Mouse (Mus musculus) bone marrow macrophage, adult 2 months (primary cell): Measurements from ENCODE around the gene Fermt2. TPM values are rescaled to one million over a fixed set of nuclear protein-coding genes. Genes with fewer than 3 reads are reported as not detected.

ENCODE experiments used
- H3K27ac ChIP-seq: 2 replicates; pipeline ENCODE4 v1.5.1; 2012; ENCODE audit warnings: low read depth, low read length; ENCODE audit not compliant: insufficient read depth
- H3K4me1 ChIP-seq: 2 replicates; pipeline ENCODE4 v1.6.1; 2012; ENCODE audit warnings: low read length; ENCODE audit not compliant: control insufficient read depth, insufficient read depth
- H3K4me3 ChIP-seq: 2 replicates; pipeline ENCODE4 v1.5.1; 2012; ENCODE audit warnings: mild to moderate bottlenecking, low read length, moderate library complexity; ENCODE audit not compliant: insufficient read depth
- CTCF ChIP-seq: IDR thresholded peaks from 2 replicates; pipeline ENCODE4 v1.5.1; 2012; ENCODE audit warnings: low read depth, mild to moderate bottlenecking, low read length, moderate library complexity
- POLR2A ChIP-seq: IDR thresholded peaks from 2 replicates; pipeline ENCODE4 v1.6.1; 2012; ENCODE audit warnings: mild to moderate bottlenecking, low read depth, low read length, borderline replicate concordance
- polyA plus RNA-seq: library from polyadenylated mRNA; stranded (reverse); fragments of >200 nt; gene quantifications from 2 replicates; pipeline ENCODE4 v1.2.4, GENCODE M21; 2012; ENCODE audit not compliant: missing spikeins, insufficient read depth, insufficient read length

Gene Fermt2
- polyA plus RNA-seq, 1 experiment: 1.7 TPM

DNA sequence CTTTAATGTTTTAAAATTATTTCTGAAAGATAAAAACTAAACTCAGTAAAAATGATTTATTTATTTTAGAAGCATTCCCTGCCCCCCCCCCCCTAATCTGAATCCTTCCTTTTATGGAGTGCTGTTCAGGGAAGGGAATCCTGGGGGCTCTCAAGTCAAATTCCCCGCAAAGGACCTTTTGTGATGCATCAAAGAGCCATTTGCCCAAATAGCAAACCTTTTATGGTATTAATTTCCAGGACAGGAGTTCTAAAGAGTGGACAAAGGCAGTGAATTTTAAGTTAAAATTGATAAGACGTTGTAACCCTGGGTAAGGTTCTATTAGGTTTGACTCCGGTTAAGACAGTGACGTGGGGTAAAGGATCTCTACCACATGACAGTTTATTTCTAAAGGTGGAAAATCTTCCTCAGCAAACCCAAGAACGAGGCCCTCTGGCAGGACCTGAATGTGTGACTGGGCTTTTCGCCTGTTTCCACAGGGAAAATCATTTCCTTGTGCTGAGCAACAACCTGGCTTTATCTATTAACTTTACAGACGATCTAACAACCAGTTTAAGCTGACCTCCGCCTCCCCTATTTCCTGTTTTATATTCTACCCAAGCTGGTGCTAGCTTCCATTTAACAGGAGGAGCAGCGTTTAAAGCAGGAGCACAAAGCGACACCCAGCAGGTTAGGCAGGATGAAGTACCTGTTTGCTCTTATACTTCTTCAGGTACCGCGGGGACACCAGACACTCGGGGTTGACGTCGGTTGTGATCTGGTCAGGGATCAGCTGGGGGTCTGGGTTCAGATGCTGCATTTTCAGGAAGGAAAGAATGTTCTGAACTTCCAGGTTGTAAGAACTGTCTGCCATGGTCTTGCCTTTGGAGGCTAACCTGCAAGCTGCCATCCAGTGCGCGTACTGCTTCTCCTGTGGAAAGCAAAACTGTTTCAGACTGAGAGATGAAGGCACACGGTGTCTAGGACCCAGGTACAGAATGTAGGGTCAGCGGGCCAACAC, 65.6 kb downstream of the Fermt2 start:
- no peak overlapping the region for H3K4me3 ChIP-seq
- TF ChIP-seq POLR2A (no peak), CTCF (no peak)
- H3K27ac ChIP-seq: no peak overlapping the region
- no peaks in the 10 kb centered on the region for H3K4me1 ChIP-seq

DNA sequence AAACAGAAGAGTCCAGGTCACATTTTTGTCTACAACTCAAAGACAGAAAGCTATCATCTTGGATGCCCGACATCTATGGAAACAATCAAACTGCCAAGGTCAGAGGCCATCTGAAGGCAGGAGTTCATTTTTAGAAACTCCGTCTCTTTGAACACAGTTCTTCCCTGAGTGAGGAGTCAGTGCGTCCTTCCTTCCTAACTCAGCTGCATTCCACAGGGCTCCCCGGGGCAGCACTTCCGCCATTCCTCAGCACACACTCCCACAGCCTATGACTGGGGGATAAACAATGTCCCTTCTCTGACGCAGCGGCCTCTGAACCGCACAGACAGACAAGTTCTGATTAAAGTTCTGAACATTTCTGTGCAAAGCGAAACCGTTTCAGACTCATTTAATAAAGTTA, 66.3 kb downstream of the Fermt2 start:
- no peak overlapping the region for H3K4me3 ChIP-seq
- no peak overlapping the region for H3K27ac ChIP-seq
- H3K4me1 ChIP-seq: no peaks in the 10 kb centered on the region
- no peak for TF ChIP-seq CTCF
- TF ChIP-seq POLR2A: no peak

DNA sequence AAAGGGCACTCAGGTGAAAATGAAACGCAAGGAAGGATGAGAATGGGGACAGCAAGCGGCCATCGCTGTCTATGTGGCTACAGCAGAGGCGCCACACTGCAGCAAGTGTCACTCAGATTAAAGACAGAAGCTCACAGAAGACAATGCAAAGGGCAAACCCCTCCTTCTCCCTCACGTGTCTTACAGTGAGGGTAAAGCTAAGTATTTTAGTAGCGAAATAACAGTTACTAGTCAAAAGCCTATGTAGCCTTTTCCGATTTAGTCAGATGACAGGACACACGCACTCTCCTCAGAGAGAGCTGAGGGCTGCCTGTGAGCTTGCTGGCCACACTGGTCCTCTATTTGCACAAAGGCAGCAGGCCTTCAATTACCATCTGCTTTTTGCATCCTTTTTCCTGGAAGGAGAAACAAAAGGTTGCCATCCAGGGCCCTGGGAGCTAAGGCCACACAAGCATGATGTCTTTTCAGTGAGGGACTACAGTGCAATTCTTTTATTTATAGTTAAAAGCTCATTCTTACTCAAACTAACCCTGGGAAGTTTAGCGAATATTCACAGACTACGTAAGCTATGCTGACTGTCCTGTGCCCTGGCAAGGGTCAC, 66.9 kb downstream of the Fermt2 start:
- TF ChIP-seq POLR2A (no peak), CTCF (no peak)
- Histone ChIP-seq H3K27ac (no peak overlapping the region), H3K4me1 (no peaks in the 10 kb centered on the region), H3K4me3 (no peak overlapping the region)

DNA sequence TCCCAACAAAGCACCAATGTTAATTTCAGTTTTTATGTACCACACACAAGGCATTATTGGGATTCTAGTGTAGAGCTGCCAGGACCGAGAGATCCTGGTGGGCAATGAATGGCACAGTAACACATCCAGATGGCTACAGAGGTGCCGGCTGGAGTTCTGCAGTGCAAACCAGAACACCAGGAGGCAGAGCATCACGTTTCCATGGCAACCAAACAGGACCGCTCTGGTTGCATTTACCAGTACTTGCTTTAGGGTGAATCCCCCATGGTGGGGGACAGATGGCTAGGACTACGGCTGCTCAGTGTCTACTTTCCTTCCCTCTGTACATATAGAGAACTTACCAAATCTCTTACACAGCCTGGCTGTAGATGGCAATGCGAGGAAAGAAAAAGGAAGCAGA, 67.5 kb downstream of the Fermt2 start:
- Histone ChIP-seq H3K4me3 (no peak overlapping the region), H3K4me1 (no peaks in the 10 kb centered on the region), H3K27ac (no peak overlapping the region)
- TF ChIP-seq CTCF: no peak
- no peak for TF ChIP-seq POLR2A

DNA sequence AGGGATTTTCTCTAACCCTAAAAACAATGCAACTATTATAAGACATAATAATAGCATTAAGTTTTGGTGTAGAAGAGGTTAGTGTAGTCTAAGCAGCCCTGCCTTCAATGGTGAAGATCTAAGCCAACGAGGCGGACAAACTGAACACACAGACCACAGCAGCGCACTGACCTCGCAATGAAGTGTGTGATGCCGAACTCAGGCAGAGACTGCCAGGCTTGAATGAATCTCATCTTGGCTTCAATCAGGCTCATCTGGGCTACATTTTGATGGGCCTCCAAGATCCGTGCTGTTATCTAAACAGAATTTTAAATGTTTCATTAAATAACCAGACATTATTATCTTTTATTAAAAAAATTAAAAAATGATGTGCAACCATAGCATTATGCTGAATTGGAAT, 68.0 kb downstream of the Fermt2 start:
- Histone ChIP-seq H3K27ac (no peak overlapping the region), H3K4me3 (no peak overlapping the region), H3K4me1 (no peaks in the 10 kb centered on the region)
- TF ChIP-seq CTCF: no peak
- no peak for TF ChIP-seq POLR2A

DNA sequence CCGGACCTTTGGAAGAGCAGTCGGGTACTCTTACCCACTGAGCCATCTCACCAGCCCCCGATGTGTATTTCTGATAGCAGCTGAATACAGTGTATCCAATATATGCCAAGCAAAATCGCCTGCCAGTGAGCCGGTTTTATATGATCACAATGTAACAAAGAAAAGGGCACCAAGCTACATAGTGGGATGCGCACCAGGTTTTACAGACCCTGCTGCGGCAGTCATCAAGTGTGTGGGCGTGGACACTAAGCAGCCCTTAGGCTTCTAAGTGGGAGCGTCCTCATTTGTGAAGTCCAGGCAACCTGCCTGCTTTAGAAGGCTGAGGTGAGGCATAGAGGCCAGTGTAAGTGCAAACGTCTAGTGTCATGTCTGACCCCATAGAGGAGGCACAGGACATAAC, 69.4 kb downstream of the Fermt2 start:
- Histone ChIP-seq H3K4me3 (no peak overlapping the region), H3K27ac (no peak overlapping the region), H3K4me1 (no peaks in the 10 kb centered on the region)
- TF ChIP-seq POLR2A: no peak
- no peak for TF ChIP-seq CTCF

DNA sequence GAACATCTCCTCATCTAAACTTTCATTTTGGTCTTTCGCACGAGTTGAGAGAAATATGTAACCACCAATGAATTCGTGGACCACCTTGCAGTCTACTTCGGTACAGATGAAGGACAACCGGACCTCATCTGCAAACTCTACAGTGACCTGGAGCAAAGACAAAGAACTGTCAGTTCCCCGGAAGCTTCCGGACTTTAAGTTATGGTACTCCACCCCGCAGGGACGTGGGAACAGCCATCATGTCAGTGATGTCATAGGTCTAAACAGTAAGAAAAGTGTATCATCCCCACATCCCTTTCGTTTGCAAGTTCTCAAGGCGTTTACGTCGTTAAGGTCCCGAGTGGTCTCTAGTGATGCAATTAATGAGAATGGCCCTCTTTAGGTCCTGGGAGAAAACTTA, 70.0 kb downstream of the Fermt2 start:
- no peak overlapping the region for H3K27ac ChIP-seq
- TF ChIP-seq CTCF (no peak), POLR2A (no peak)
- H3K4me1 ChIP-seq: no peaks in the 10 kb centered on the region
- no peak overlapping the region for H3K4me3 ChIP-seq

DNA sequence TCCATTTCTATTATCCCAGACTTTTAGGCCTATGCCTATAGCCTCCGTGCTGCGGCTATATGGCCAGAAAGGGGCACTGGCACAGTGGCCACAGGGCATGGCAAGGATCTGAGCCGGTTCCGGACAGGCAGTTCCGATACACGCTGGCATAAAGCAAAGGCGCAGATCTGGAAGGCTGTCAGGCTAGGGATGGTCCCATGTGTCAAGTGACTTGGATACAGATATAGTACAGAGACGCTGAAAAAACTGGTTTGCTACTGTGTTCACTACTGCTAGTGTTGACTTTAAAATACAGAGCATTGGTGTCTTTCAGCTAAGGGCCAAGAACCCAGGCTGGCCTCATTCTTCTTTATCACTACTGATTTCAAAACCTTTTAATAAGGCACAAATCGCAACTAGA, 72.9 kb downstream of the Fermt2 start:
- no peaks in the 10 kb centered on the region for H3K4me1 ChIP-seq
- TF ChIP-seq CTCF (no peak), POLR2A (no peak)
- H3K27ac ChIP-seq: no peak overlapping the region

DNA sequence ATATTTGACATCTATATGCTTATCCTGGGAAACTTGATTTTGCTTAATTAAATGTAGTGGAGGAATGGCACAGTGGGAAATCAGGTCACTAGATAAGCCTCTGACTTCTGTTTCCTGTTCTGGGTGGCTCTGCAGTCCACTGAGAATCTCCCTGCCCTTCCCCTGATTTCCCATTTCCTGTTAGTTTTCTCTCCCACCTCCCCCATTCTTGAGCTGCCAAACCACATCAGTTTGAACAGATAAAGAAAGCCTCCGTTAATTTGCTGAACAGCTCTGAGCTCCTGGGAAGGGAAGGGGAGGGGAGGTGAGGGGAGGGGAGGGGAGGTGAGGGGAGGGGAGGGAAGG, 73.4 kb downstream of the Fermt2 start:
- Histone ChIP-seq H3K4me1 (no peaks in the 10 kb centered on the region), H3K27ac (no peak overlapping the region)
- TF ChIP-seq POLR2A: no peak
- no peak for TF ChIP-seq CTCF

More for the DNA sequence above, 72.9 kb downstream of the Fermt2 start:
- no peak overlapping the region for H3K4me3 ChIP-seq

More for the DNA sequence above, 73.4 kb downstream of the Fermt2 start:
- H3K4me3 ChIP-seq: no peak overlapping the region
